Mouse (Mus musculus) adrenal gland, postnatal 14 days (tissue): ENCODE results near the gene Gmppb. TPM values are rescaled to one million over a fixed set of nuclear protein-coding genes. Genes with fewer than 3 reads are reported as not detected.
A peak's percentile ranks its signal among the peaks of the same experiment; 100 is the strongest.

Source experiments
- DNase-seq: peaks from one replicate; pipeline ENCODE4 v3.0.0; 2021; ENCODE audit warnings: mixed read lengths
- microRNA-seq, 2 experiments: library from miRNA; unstranded; fragments of <30 nt; microRNA quantifications; one replicate each; pipeline ENCODE4 v1.2.0; 2021
- total RNA-seq: library from RNA; stranded (reverse); gene quantifications from 2 replicates; pipeline ENCODE4 v1.2.3, GENCODE M21; 2021

Gmppb gene
- total RNA-seq, 1 experiment from 2014 or later: 20.9 TPM

GRCm38 (mm10) chr9:108073141-108073930 lies 24.3 kb downstream of the Gmppb start:
- no peak for DNase-seq

DNA sequence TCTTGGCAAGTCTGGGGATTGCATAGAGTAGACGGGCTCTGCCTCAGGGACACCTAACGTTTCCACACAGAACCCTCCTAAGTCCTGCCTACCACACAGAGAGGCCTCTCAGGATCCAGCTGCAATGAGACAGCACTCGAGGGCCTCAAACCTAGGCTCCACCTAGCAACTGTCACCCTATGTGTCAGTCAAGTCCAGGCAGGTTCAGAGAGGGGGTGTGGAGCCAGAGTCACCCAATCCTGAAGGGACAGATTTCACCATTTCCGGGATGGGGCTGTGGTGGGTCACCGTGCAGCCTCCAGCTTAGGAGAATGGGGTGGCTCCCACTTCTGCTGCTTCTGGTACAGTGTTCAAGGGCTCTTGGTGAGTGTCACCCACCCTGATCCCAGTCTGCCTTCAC lies 31.1 kb downstream of the Gmppb start, which contains the start of gene Mst1:
TSS of gene Mst1 (plus strand) at position 269 of the 400 bp plus-strand sequence.
- DNase-seq: no peak

- DNase-seq: no peak
Measured at GRCm38 (mm10) chr9:108082549-108082948, 33.5 kb downstream of the Gmppb start.

DNA sequence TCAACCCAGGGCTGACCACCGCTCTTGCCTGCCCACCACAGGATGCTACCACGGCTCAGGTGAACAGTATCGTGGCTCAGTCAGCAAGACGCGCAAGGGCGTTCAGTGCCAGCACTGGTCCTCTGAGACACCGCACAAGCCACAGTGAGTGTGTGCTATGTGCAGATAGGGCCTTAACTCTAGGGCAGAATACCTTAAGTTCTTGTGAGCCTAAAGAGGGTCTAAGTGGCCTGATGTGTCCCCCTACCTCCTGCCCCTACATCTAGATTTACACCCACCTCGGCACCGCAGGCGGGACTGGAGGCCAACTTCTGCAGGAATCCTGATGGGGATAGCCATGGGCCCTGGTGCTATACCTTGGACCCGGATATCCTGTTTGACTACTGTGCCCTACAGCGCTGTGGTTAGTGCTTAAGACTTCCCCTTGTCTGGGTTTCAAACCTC lies 34.0 kb downstream of the Gmppb start, which contains the start of gene Rnf123:
TSS of gene Rnf123 (minus strand) at position 359 of the 444 bp plus-strand sequence.
- no peak for DNase-seq

DNA sequence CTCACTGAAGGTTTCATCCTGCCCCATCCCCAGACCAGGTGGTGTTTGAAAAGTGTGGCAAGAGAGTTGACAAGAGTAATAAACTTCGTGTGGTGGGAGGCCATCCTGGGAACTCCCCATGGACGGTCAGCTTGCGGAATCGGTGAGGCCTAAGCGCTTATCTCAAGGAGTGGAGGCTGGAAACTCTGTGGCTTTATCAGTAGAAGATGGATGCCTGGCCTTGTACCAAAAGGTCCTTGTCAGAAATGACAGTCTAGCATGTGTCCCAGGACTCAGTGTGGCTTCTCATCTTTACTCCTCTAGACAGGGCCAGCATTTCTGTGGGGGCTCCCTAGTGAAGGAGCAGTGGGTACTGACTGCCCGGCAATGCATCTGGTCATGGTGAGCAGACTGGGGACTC lies 34.5 kb downstream of the Gmppb start:
- no peak for DNase-seq

GRCm38 (mm10) chr9:108085261-108085660 lies 36.2 kb downstream of the Gmppb start:
- no peak for DNase-seq

- DNase-seq: no peak
Measured at GRCm38 (mm10) chr9:108090611-108091120, 41.6 kb downstream of the Gmppb start.

DNA sequence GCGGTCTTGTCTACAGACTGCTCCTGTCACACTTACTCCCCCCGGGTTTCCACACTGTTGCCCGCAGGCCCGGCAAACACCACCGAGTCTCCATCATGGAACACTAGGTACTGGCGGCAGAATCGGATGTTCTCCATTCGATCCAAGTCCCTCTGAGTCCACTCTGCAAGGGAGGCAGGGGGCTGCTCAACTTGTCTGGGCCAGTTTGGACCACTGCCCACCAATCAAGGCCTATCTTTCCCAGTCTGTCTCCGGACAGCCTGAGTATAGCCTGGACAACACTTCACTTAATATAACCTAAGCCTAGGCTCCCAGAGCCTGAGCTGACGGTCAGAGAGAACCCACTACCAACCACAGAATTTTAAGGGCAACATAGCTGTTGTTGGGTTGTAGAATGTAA lies 44.5 kb downstream of the Gmppb start:
- no peak for DNase-seq

DNA sequence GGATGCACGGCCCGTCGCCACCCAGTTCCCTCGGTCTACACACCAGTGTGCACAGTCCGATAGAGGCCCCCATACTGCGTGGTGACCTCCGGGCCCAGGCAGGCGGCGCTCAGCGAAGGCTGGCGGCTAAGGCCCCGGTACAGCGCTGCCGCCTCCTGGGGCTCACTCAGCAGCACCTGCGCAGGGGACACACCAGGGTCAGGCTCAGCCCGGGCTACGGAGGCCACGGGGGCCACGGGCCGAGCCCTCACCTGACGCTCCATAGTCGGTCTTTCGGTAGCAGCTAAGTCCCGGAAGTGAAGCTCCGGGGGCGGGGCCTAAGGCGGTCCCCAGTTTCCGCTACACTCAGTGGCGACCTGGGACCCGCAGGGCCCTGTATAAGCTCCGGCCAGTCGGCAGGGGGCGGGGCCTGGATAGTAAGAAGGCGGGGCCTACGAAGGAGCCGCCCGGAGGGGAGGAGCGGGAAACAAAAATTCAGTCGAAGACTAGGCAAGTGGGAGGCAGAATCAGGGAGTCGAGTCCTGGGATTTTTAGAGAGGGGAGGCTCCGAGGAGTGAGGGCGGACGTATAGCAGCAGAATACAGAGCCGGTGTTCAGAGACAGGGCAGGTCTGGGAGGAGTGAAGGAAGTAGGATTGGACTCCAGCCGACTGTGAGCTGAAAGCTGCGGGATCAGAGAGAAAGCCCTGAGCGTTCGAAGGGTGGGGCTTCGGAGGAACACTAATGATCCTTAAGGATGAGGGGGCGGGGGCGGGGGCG lies 45.3 kb downstream of the Gmppb start, which contains the start of gene Apeh:
TSS of gene Apeh (minus strand) at position 423 of the 758 bp plus-strand sequence.
- DNase-seq: peak; percentile 98

- DNase-seq: no peak
Measured at GRCm38 (mm10) chr9:108094998-108095411, 46.0 kb downstream of the Gmppb start.

- DNase-seq: peak; percentile 79
Measured at GRCm38 (mm10) chr9:108095518-108095917, 46.5 kb downstream of the Gmppb start.

- DNase-seq: no peak
Measured at GRCm38 (mm10) chr9:108095949-108096712, 47.1 kb downstream of the Gmppb start.

GRCm38 (mm10) chr9:108099619-108100018 lies 50.6 kb downstream of the Gmppb start:
- no peak for DNase-seq

Small RNA genes lying within 50 kb of the gene (microRNA-seq; reads per million reads assigned to microRNA genes)
- 0 reads per million in 2 experiments for gene Mir7088

Other genes starting within 250 kb of the Gmppb start
- gene Rbm6, start 176.0 kb upstream of the Gmppb start, total RNA-seq: 49.8 and 61.4 TPM in 2 replicates
- gene Mon1a, start 161.1 kb upstream of the Gmppb start, total RNA-seq: 12.3 and 14.0 TPM in 2 replicates
- gene Mst1r, start 142.4 kb upstream of the Gmppb start, total RNA-seq: 5.0 and 8.7 TPM in 2 replicates
- gene Actl11, start 120.8 kb upstream of the Gmppb start, total RNA-seq: not detected in 2 replicates
- 1.3 and 2.3 TPM in 2 replicates for gene Camkv, start 113.6 kb upstream of the Gmppb start, total RNA-seq
- gene Traip, start 99.1 kb upstream of the Gmppb start, total RNA-seq: 3.7 and 5.7 TPM in 2 replicates
- 15.2 and 20.9 TPM in 2 replicates for gene Uba7, start 73.7 kb upstream of the Gmppb start, total RNA-seq
- 0.52 and 0.90 TPM in 2 replicates for gene Gm20661, start 66.2 kb upstream of the Gmppb start, total RNA-seq
- 12.5 and 15.3 TPM in 2 replicates for gene Inka1, start 63.4 kb upstream of the Gmppb start, total RNA-seq
- gene Cdhr4, start 56.7 kb upstream of the Gmppb start, total RNA-seq: 1.1 and 3.2 TPM in 2 replicates
- 0.19 TPM in 1 of 2 replicates, not detected in the other for gene Gm20662, start 52.9 kb upstream of the Gmppb start, total RNA-seq
- 92.7 and 106 TPM in 2 replicates for gene Ip6k1, start 46.7 kb upstream of the Gmppb start, total RNA-seq
- gene Amigo3, start 3.9 kb downstream of the Gmppb start, total RNA-seq: 4.1 and 4.4 TPM in 2 replicates
- gene Mst1, start 31.2 kb downstream of the Gmppb start, total RNA-seq: 1.4 and 20.2 TPM in 2 replicates
- 54.2 and 66.6 TPM in 2 replicates for gene Rnf123, start 34.1 kb downstream of the Gmppb start, total RNA-seq
- 76.2 and 76.5 TPM in 2 replicates for gene Apeh, start 45.4 kb downstream of the Gmppb start, total RNA-seq
- gene Bsn, start 141.1 kb downstream of the Gmppb start, total RNA-seq: 2.9 TPM in 2 replicates
- 156 and 176 TPM in 2 replicates for gene Dag1, start 214.7 kb downstream of the Gmppb start, total RNA-seq
- gene Nicn1, start 241.2 kb downstream of the Gmppb start, total RNA-seq: 16.9 and 21.2 TPM in 2 replicates
- 6.8 and 13.2 TPM in 2 replicates for gene Amt, start 247.6 kb downstream of the Gmppb start, total RNA-seq